Mouse (Mus musculus) NIH3T3 (cell line): ENCODE data around the gene Tbxas1.

Source experiments
- DNase-seq: peaks from one replicate; pipeline ENCODE4 v3.0.0-alpha.2; 2012; ENCODE audit warnings: low read depth

Tbxas1 gene

GRCm38 (mm10) chr6:38997838-38998237 is 122.6 kb downstream of the Tbxas1 start:
- DNase-seq: peak; percentile 80

GRCm38 (mm10) chr6:39003126-39003525 is 127.9 kb downstream of the Tbxas1 start:
- DNase-seq: no peak

- DNase-seq: no peak
These were observed 128.8 kb downstream of the Tbxas1 start for GRCm38 (mm10) chr6:39004003-39004473.

- no peak for DNase-seq
These were observed 130.2 kb downstream of the Tbxas1 start for GRCm38 (mm10) chr6:39005267-39005944.

- DNase-seq: no peak
These were observed 130.9 kb downstream of the Tbxas1 start for GRCm38 (mm10) chr6:39005945-39006572.

- no peak for DNase-seq
These were observed 132.0 kb downstream of the Tbxas1 start for GRCm38 (mm10) chr6:39007223-39007622.

- no peak for DNase-seq
These were observed 132.9 kb downstream of the Tbxas1 start for GRCm38 (mm10) chr6:39008116-39008515.

- DNase-seq: peak; percentile 59
These were observed 138.0 kb downstream of the Tbxas1 start for GRCm38 (mm10) chr6:39013034-39013832.

GRCm38 (mm10) chr6:39017942-39018341 is 142.7 kb downstream of the Tbxas1 start:
- no peak for DNase-seq

GRCm38 (mm10) chr6:39018805-39019204 is 143.6 kb downstream of the Tbxas1 start:
- DNase-seq: peak; percentile 59

- peak; percentile 75 for DNase-seq
These were observed 144.0 kb downstream of the Tbxas1 start for GRCm38 (mm10) chr6:39019219-39019618.

- no peak for DNase-seq
These were observed 146.7 kb downstream of the Tbxas1 start for GRCm38 (mm10) chr6:39021909-39022308.

- DNase-seq: no peak
These were observed 147.4 kb downstream of the Tbxas1 start for GRCm38 (mm10) chr6:39022461-39023181.

- no peak for DNase-seq
These were observed 149.4 kb downstream of the Tbxas1 start for GRCm38 (mm10) chr6:39024631-39025030.

- DNase-seq: no peak
These were observed 149.8 kb downstream of the Tbxas1 start for GRCm38 (mm10) chr6:39025038-39025437.

GRCm38 (mm10) chr6:39030714-39031113 is 155.5 kb downstream of the Tbxas1 start:
- DNase-seq: no peak

- DNase-seq: no peak
These were observed 158.5 kb downstream of the Tbxas1 start for GRCm38 (mm10) chr6:39033676-39034075.

- no peak for DNase-seq
These were observed 159.8 kb downstream of the Tbxas1 start for GRCm38 (mm10) chr6:39035039-39035438.

- DNase-seq: no peak
These were observed 161.0 kb downstream of the Tbxas1 start for GRCm38 (mm10) chr6:39036204-39036603.

GRCm38 (mm10) chr6:39040451-39040850 is 165.2 kb downstream of the Tbxas1 start:
- no peak for DNase-seq

- no peak for DNase-seq
These were observed 173.9 kb downstream of the Tbxas1 start for GRCm38 (mm10) chr6:39049141-39049540.

- no peak for DNase-seq
These were observed 175.6 kb downstream of the Tbxas1 start for GRCm38 (mm10) chr6:39050836-39051235.
